Mouse (Mus musculus): ENCODE results near the gene Ctcf. TPM values are rescaled to one million over a fixed set of nuclear protein-coding genes. Genes with fewer than 3 reads are reported as not detected.
"Not testable (repeated sequence)": the region's sequence is repeated elsewhere in the genome, so short reads cannot be mapped to it uniquely, and the experiment has no call there.

Gene Ctcf
- polyA plus RNA-seq, 2 experiments = 48.1 to 97.8 TPM

DNA sequence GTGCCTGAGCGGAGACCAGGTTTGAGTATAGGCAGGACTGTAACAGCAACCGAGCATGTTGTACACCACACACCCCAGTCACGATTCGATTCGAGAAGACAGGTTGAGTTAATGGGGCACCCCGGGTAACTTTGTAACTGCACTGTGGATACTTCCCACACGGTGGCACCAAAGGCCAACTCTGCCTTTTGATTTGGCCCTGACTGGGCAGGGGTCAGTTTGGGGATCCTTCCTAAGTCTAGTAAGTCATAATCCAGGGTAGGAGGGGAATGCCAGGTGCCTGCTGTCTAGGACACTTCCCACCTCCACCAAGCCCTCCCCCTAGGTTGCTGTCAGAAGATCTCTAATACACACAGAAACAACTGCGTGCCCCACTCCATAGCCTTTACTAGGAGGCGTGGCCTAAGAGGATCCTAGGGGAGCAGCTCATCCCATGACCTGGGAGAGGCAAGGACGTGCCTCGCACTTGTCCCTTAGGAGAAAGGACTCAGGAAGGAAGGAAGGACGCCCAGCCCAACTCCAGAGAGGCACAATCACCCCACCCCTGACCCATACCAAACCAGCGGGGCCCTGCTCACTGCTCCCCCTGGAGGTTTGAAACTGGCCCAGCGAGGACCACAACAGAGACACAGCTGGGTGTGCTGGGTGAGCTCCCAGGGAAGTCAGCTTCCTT is 39.9 kb upstream of the Ctcf start:
- Histone ChIP-seq H3K27ac (replicated peaks; ENCODE audit: low read depth, low read length) (no peak overlapping the region), H3K27me3 (ENCODE audit: control insufficient read depth, insufficient read depth, low read length) (no peaks in the 10 kb centered on the region), H3K36me3 (ENCODE audit: control insufficient read depth, insufficient read depth, low read length) (no peaks in the 10 kb centered on the region), H3K4me1 (ENCODE audit: control insufficient read depth, insufficient read depth, low read length) (peaks cover 13% of the 10 kb centered on the region), H3K4me2 (replicated peaks; ENCODE audit: low read depth, low read length, severe bottlenecking) (0 out of 2 replicates have a peak overlapping the region, but pooled peaks have one; percentile 4), H3K9me3 (ENCODE audit: control insufficient read depth, low read length) (no peaks in the 10 kb centered on the region), H3K9ac (ENCODE audit: low read depth, low read length, severe bottlenecking) (no peak overlapping the region), H3K4me3 (replicated peaks; ENCODE audit: low read length) (no peak overlapping the region)
- ATAC-seq (ENCODE audit: low FRiP score, low read depth) (0 out of 2 replicates have a peak, but pooled peaks have one; percentile 31), DNase-seq (ENCODE audit: low spot score) (no peak)
- no peak for TF ChIP-seq POLR2A (IDR thresholded peaks at IDR 0.05; ENCODE audit: borderline replicate concordance, extremely low read depth, insufficient read depth, insufficient read length)
- WGBS = 9% methylated on average over 14 of the region's 14 CpGs

DNA sequence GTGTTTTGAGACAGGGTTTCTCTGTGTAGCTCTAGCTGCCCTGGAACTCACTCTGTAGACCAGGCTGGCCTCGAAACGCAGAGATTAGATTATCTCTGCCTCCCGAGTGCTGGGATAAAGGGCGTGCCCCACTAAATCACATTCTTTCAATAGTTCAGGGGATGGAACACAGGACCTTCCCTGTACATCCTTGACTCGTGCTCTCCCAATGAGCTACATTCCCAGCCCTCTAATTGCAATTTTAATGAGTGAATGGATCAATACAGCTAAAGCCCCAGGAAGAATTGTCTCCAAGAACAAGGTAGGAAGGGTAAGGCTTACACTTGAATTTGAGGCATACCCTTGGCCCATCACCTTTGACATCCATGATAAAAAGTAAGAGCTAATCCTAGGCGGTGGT is 37.6 kb upstream of the Ctcf start:
- Histone ChIP-seq H3K4me3 (replicated peaks; ENCODE audit: low read length) (no peak overlapping the region), H3K27me3 (ENCODE audit: control insufficient read depth, insufficient read depth, low read length) (no peaks in the 10 kb centered on the region), H3K9ac (ENCODE audit: low read depth, low read length, severe bottlenecking) (no peak overlapping the region), H3K4me2 (replicated peaks; ENCODE audit: low read depth, low read length, severe bottlenecking) (no peak overlapping the region), H3K4me1 (ENCODE audit: control insufficient read depth, insufficient read depth, low read length) (peaks cover 10% of the 10 kb centered on the region), H3K27ac (replicated peaks; ENCODE audit: low read depth, low read length) (no peak overlapping the region), H3K36me3 (ENCODE audit: control insufficient read depth, insufficient read depth, low read length) (no peaks in the 10 kb centered on the region), H3K9me3 (ENCODE audit: control insufficient read depth, low read length) (no peaks in the 10 kb centered on the region)
- DNase-seq (ENCODE audit: low spot score) (no peak), ATAC-seq (ENCODE audit: low FRiP score, low read depth) (no peak)
- no peak for TF ChIP-seq POLR2A (IDR thresholded peaks at IDR 0.05; ENCODE audit: borderline replicate concordance, extremely low read depth, insufficient read depth, insufficient read length)
- 79% methylated on average over 6 of the region's 6 CpGs for WGBS

DNA sequence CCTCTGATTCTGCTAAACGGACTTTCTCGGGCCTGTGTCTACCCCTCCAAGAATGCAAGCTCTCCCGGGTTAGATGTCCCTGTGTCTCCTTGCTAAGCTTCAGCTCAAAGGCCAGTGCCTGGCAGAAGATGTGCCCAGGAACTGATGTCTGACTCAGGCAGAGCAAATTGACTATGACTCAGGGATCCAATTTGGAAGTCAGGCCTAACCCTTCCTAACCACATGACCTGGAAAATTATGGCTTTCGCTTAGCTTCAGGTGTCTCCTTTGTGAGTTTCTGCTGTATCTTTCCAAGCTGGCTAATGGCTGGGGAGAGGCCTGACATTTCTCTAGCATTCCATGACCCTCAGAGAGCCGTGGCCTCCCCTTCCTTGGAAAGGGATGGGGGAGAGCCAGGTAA is 35.1 kb upstream of the Ctcf start:
- H3K4me1 ChIP-seq (ENCODE audit: control insufficient read depth, insufficient read depth, low read length) = peaks cover 8% of the 10 kb centered on the region
- WGBS = 77% methylated on average over 5 of the region's 5 CpGs
- TF ChIP-seq POLR2A (IDR thresholded peaks at IDR 0.05; ENCODE audit: borderline replicate concordance, extremely low read depth, insufficient read depth, insufficient read length) = no peak
- H3K4me2 ChIP-seq (replicated peaks; ENCODE audit: low read depth, low read length, severe bottlenecking) = no peak overlapping the region
- H3K27ac ChIP-seq (replicated peaks; ENCODE audit: low read depth, low read length) = no peak overlapping the region
- no peak for ATAC-seq (ENCODE audit: low FRiP score, low read depth)
- no peaks in the 10 kb centered on the region for H3K36me3 ChIP-seq (ENCODE audit: control insufficient read depth, insufficient read depth, low read length)
- H3K9me3 ChIP-seq (ENCODE audit: control insufficient read depth, low read length) = no peaks in the 10 kb centered on the region
- H3K4me3 ChIP-seq (replicated peaks; ENCODE audit: low read length) = no peak overlapping the region
- no peak overlapping the region for H3K9ac ChIP-seq (ENCODE audit: low read depth, low read length, severe bottlenecking)
- DNase-seq (ENCODE audit: low spot score) = no peak
- no peaks in the 10 kb centered on the region for H3K27me3 ChIP-seq (ENCODE audit: control insufficient read depth, insufficient read depth, low read length)

DNA sequence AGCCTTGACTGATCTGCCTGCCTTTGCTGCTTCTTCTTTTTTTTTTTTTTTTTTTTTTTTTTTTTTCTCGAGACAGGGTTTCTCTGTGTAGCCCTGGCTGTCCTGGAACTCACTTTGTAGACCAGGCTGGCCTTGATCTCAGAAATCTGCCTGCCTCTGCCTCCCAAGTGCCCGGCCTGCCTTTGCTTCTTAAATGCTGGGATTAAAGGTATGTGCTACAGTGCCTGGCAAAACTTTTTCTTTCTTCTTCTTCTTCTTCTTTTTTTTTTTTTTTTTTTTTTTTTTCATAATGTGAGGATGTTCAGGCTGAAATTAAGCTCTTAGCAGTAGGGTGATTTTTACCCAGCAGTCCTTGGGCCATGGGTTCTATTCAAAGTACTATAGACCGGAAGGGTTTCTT is 33.8 kb upstream of the Ctcf start:
- not testable (repeated sequence) for ATAC-seq (ENCODE audit: low FRiP score, low read depth); DNase-seq (ENCODE audit: low spot score); H3K27me3 ChIP-seq (ENCODE audit: control insufficient read depth, insufficient read depth, low read length); H3K4me2 ChIP-seq (replicated peaks; ENCODE audit: low read depth, low read length, severe bottlenecking); H3K4me3 ChIP-seq (replicated peaks; ENCODE audit: low read length); H3K27ac ChIP-seq (replicated peaks; ENCODE audit: low read depth, low read length); H3K9ac ChIP-seq (ENCODE audit: low read depth, low read length, severe bottlenecking); H3K36me3 ChIP-seq (ENCODE audit: control insufficient read depth, insufficient read depth, low read length); H3K9me3 ChIP-seq (ENCODE audit: control insufficient read depth, low read length)
- H3K4me1 ChIP-seq (ENCODE audit: control insufficient read depth, insufficient read depth, low read length) = peaks cover 19% of the 10 kb centered on the region
- WGBS = 79% methylated on average over 3 of the region's 3 CpGs

DNA sequence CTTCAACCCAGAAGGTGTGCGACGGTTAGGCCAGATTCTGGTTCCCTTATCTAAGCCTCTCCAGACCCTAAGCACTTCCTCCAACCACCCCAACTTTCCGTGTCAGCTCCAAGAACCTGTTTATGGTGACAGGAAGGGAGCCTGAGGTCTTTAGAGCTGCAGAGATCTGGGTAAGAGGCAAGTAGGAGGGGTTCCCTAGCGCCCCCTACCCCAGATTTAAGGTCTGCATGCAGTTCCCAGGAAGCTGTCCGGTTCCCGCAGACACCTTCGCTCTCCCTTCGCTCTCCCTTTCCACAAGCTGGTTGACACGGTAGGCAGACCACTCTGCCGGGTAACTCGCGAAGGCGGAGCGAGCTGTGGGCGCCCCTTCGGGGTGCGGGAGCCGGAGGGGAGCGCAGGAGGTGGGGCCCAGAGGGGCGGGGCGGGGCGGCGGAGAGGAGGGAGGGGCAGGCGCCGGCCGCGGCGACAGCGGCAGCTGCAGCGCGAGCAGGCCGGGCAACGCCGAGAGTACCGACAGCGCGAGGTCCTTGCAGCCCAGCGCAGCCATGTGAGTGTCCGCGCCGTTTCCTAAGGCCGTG is 31.5 kb upstream of the Ctcf start, which contains the start of gene Ripor1:
Ripor1 (plus strand) TSS at position 452 of the 578 bp plus-strand sequence.
- 0 out of 2 replicates have a peak, but pooled peaks have one; percentile 24 for TF ChIP-seq POLR2A (IDR thresholded peaks at IDR 0.05; ENCODE audit: borderline replicate concordance, extremely low read depth, insufficient read depth, insufficient read length)
- peak within 1 kb of the TSS; percentile 81 for H3K4me3 ChIP-seq (replicated peaks; ENCODE audit: low read length)
- H3K4me2 ChIP-seq (replicated peaks; ENCODE audit: low read depth, low read length, severe bottlenecking) = peak within 1 kb of the TSS; percentile 97
- peak within 1 kb of the TSS; percentile 84 for H3K9ac ChIP-seq (ENCODE audit: low read depth, low read length, severe bottlenecking)
- ATAC-seq (ENCODE audit: low FRiP score, low read depth) (peak; percentile 90), DNase-seq (ENCODE audit: low spot score) (peak; percentile 75)
- H3K27me3 ChIP-seq (ENCODE audit: control insufficient read depth, insufficient read depth, low read length) = no peaks in the 10 kb centered on the region
- H3K9me3 ChIP-seq (ENCODE audit: control insufficient read depth, low read length) = no peaks in the 10 kb centered on the region
- no peaks in the 10 kb centered on the region for H3K36me3 ChIP-seq (ENCODE audit: control insufficient read depth, insufficient read depth, low read length)
- WGBS = 0% methylated on average over 20 of the region's 42 CpGs
- H3K27ac ChIP-seq (replicated peaks; ENCODE audit: low read depth, low read length) = peak within 1 kb of the TSS; percentile 80
- peaks cover 22% of the 10 kb centered on the region for H3K4me1 ChIP-seq (ENCODE audit: control insufficient read depth, insufficient read depth, low read length)
